Mouse (Mus musculus) CH12.LX (cell line): ENCODE data around the gene Cdv3. TPM values are rescaled to one million over a fixed set of nuclear protein-coding genes. Genes with fewer than 3 reads are reported as not detected.

Source experiments
- DNase-seq: peaks from one replicate; pipeline ENCODE4 v3.0.0-alpha.2; 2013; ENCODE audit errors: extremely low read depth
- H3K27ac ChIP-seq: 2 replicates; pipeline ENCODE4 v1.5.1; 2012; ENCODE audit warnings: low read depth, mild to moderate bottlenecking, control low read depth, moderate library complexity; ENCODE audit not compliant: insufficient read depth
- H3K27me3 ChIP-seq: replicated peaks from 2 replicates; pipeline ENCODE3; 2012; ENCODE audit warnings: inconsistent platforms
- H3K36me3 ChIP-seq, 2 experiments: replicated peaks in 1 of 2; 2 replicates each; pipeline versions ENCODE3 to v1.6.1; 2012; ENCODE audit warnings: inconsistent platforms in 1 of 2, low read length in 1 of 2, mild to moderate bottlenecking in 1 of 2, mixed read lengths in 1 of 2, moderate library complexity in 1 of 2; ENCODE audit not compliant: control insufficient read depth in 1 of 2, insufficient read depth in 1 of 2
- H3K4me1 ChIP-seq, 2 experiments: 2 replicates each; pipeline ENCODE4 v1.6.1; 2012; ENCODE audit warnings: inconsistent platforms in 1 of 2, moderate library complexity in 1 of 2; ENCODE audit not compliant: insufficient read depth in 2 of 2, control insufficient read depth in 1 of 2
- H3K4me2 ChIP-seq: 2 replicates; pipeline ENCODE4 v1.6.1; 2012; ENCODE audit warnings: low read depth, mild to moderate bottlenecking, control low read depth; ENCODE audit not compliant: poor library complexity, insufficient read depth, severe bottlenecking
- H3K4me3 ChIP-seq, 3 experiments: fragments of 150-350 bp in 1 of 3; sonication (generic) in 1 of 3; replicated peaks in 1 of 3; 2 replicates each; pipeline versions ENCODE3 to v1.5.1; 2011 to 2012; ENCODE audit warnings: low read depth in 2 of 3, low read length in 2 of 3, mild to moderate bottlenecking in 2 of 3, moderate library complexity in 2 of 3, control low read depth in 1 of 3, improper control_type of control experiment in 1 of 3, inconsistent platforms in 1 of 3, mixed read lengths in 1 of 3; ENCODE audit not compliant: poor library complexity in 1 of 3
- H3K79me2 ChIP-seq: replicated peaks from 2 replicates; pipeline ENCODE4 v1.6.1; 2012; ENCODE audit warnings: mild to moderate bottlenecking, moderate library complexity; ENCODE audit not compliant: control insufficient read depth, poor library complexity, insufficient read depth, severe bottlenecking; ENCODE audit errors: extremely low read depth
- H3K9ac ChIP-seq: 2 replicates; pipeline ENCODE4 v1.6.1; 2012; ENCODE audit warnings: low read depth, mild to moderate bottlenecking, control low read depth, moderate library complexity; ENCODE audit not compliant: insufficient read depth
- H3K9me3 ChIP-seq: replicated peaks from 2 replicates; pipeline ENCODE3; 2012; ENCODE audit warnings: low read length, inconsistent platforms, mixed read lengths
- CHD1 ChIP-seq: IDR thresholded peaks from 2 replicates; pipeline ENCODE4 v1.6.1; 2012; ENCODE audit warnings: low read depth, low read length, improper control_type of control experiment, inconsistent platforms
- CHD2 ChIP-seq: IDR thresholded peaks from 2 replicates; pipeline ENCODE4 v1.6.1; 2011; ENCODE audit warnings: low read length, improper control_type of control experiment
- ETS1 ChIP-seq: conservative IDR thresholded peaks from 2 replicates; pipeline ENCODE4 v1.6.1; 2012; ENCODE audit warnings: low read depth, mild to moderate bottlenecking, inconsistent platforms, low read length, improper control_type of control experiment, moderate library complexity
- MAFK ChIP-seq: IDR thresholded peaks from 2 replicates; pipeline ENCODE4 v1.6.1; 2011; ENCODE audit warnings: low read length, improper control_type of control experiment; ENCODE audit not compliant: insufficient replicate concordance
- MAX ChIP-seq: IDR thresholded peaks from 2 replicates; pipeline ENCODE4 v1.6.1; 2011; ENCODE audit warnings: low read length, improper control_type of control experiment
- MAZ ChIP-seq: IDR thresholded peaks from 2 replicates; pipeline ENCODE4 v1.6.1; 2012; ENCODE audit warnings: low read depth, mild to moderate bottlenecking, inconsistent platforms, low read length, improper control_type of control experiment, moderate library complexity
- MEF2A ChIP-seq: IDR thresholded peaks from 2 replicates; pipeline ENCODE4 v1.6.1; 2014; ENCODE audit warnings: low read depth, mild to moderate bottlenecking, inconsistent platforms, low read length, improper control_type of control experiment, borderline replicate concordance
- NRF1 ChIP-seq: IDR thresholded peaks from 2 replicates; pipeline ENCODE4 v1.6.1; 2014; ENCODE audit warnings: low read depth, mild to moderate bottlenecking, inconsistent platforms, low read length, improper control_type of control experiment, moderate library complexity
- POLR2A ChIP-seq: IDR thresholded peaks from 2 replicates; pipeline ENCODE4 v1.6.1; 2011; ENCODE audit warnings: low read depth, mild to moderate bottlenecking, improper control_type of control experiment, low read length
- POLR2AphosphoS2 ChIP-seq: IDR thresholded peaks from 2 replicates; pipeline ENCODE4 v1.6.1; 2011; ENCODE audit warnings: low read depth, low read length, improper control_type of control experiment
- SIN3A ChIP-seq: IDR thresholded peaks from 2 replicates; pipeline ENCODE4 v1.6.1; 2012; ENCODE audit warnings: low read length, improper control_type of control experiment, inconsistent platforms
- SMC3 ChIP-seq: IDR thresholded peaks from 2 replicates; pipeline ENCODE4 v1.6.1; 2011; ENCODE audit warnings: low read depth, low read length, improper control_type of control experiment
- TBP ChIP-seq: conservative IDR thresholded peaks from 2 replicates; pipeline ENCODE4 v1.6.1; 2011; ENCODE audit warnings: low read depth, low read length, improper control_type of control experiment
- TCF12 ChIP-seq: IDR thresholded peaks from 2 replicates; pipeline ENCODE4 v1.6.1; 2014; ENCODE audit warnings: low read depth, mild to moderate bottlenecking, inconsistent platforms, low read length, improper control_type of control experiment
- ZC3H11A ChIP-seq: IDR thresholded peaks from 2 replicates; pipeline ENCODE4 v1.6.1; 2012; ENCODE audit warnings: low read depth, mild to moderate bottlenecking, inconsistent platforms, low read length, improper control_type of control experiment
- ZMIZ1 ChIP-seq: IDR thresholded peaks from 2 replicates; pipeline ENCODE4 v1.6.1; 2012; ENCODE audit warnings: low read depth, mild to moderate bottlenecking, inconsistent platforms, low read length, improper control_type of control experiment
- ZNF384 ChIP-seq: IDR thresholded peaks from 2 replicates; pipeline ENCODE4 v1.6.1; 2012; ENCODE audit warnings: low read depth, low read length, improper control_type of control experiment, inconsistent platforms
- dilution Hi-C: fragments of 300-500 bp; cut with MboI; formaldehyde crosslinking; loops from 2 replicates; pipeline ENCODE4 v1.14.3; 2020; ENCODE audit warnings: low sequenced_read_pairs; ENCODE audit not compliant: extremely low pct_unique_long_range_greater_than_20kb, extremely low pct_ligation_motif_present
- in situ Hi-C: fragments of 300-500 bp; cut with MboI; formaldehyde crosslinking; loops from 3 replicates; pipeline ENCODE4 v1.14.3; 2019; ENCODE audit warnings: low sequenced_read_pairs, low pct_ligation_motif_present, low pct_unique_long_range_greater_than_20kb, mixed read lengths
- polyA plus RNA-seq: library from polyadenylated mRNA; unstranded; fragments of >175 nt; gene quantifications from 2 replicates; pipeline ENCODE4 v1.2.1, GENCODE M21; 2012; ENCODE audit warnings: low read depth; ENCODE audit not compliant: insufficient read length
- total RNA-seq, 2 experiments: library from RNA; depleted of rRNA; stranded (reverse); fragments of 300-350 nt in 1 of 2; fragments of >200 nt in 1 of 2; gene quantifications; 2 replicates each; pipeline ENCODE4 v1.2.3; 2012 to 2014

Cdv3 gene
- total and polyA plus RNA-seq, 3 experiments = 189 to 341 (median 281) TPM

DNA sequence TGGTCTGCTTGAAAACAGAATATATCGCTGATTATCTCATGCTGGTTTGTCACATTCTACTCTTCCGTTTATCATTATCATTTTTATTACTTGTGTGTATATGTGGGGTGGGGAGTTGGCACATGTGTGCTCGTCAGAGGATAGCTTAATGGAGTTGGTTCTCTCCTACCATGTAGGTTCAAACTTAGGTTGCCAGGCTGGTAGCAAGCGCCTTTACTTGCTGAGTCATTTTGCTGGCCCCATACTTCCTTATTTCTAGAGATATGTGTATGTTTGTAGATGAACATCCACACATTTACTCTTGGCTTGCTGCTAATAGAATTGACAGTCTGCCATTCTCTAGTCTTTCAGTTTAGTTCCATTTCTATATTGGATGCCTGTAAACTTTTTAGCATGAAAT, 18.6 kb downstream of the Cdv3 start:
- no peaks in the 10 kb centered on the region for H3K27me3 ChIP-seq
- dilution Hi-C loops = no loop called here
- H3K9ac ChIP-seq = no peak overlapping the region
- peaks cover 10% of the 10 kb centered on the region; the same call in 1 of the 2 replicates for H3K79me2 ChIP-seq
- TF ChIP-seq MEF2A (no peak), MAX (no peak), ZMIZ1 (no peak), ETS1 (no peak), SIN3A (no peak), MAFK (0 out of 2 replicates have a peak, but pooled peaks have one; percentile 26)
- TF ChIP-seq, all 38 proteins: peak for 1
- no peaks in the 10 kb centered on the region for H3K9me3 ChIP-seq
- peak overlapping the region; percentile 15; the same call in 1 of the 2 replicates for H3K27ac ChIP-seq
- H3K4me2 ChIP-seq = no peak overlapping the region
- H3K36me3 ChIP-seq = peaks cover 51 to 91% of the 10 kb centered on the region in 2 experiments
- no peak overlapping the region for H3K4me3 ChIP-seq
- peaks cover 0 to 20% of the 10 kb centered on the region in 2 experiments; a peak in 2 of 4 replicates for H3K4me1 ChIP-seq
- DNase-seq = no peak
- in situ Hi-C loops = no loop called here

DNA sequence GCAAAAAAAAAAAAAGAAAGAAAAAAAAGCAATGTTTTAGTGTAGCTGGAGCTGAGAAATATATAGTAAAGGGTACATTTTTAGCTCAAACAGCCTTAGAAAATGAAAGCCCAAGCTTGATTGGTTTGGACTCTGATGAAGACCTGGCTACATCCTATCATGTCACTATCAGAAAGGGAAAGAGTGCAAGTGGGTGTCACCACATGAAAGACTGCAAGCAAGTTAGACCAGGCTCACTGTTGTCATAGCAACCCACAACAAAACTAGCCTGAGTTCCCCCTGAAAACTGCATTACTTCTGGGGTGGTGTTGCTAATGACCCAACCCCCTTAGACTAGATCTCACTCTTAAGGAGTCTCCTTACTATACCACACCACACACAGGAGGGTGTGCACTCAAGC, 28.7 kb downstream of the Cdv3 start:
- Histone ChIP-seq H3K27ac (no peak overlapping the region), H3K4me1 (no peaks in the 10 kb centered on the region), H3K27me3 (no peaks in the 10 kb centered on the region), H3K4me2 (no peak overlapping the region), H3K36me3 (peaks cover 68 to 92% of the 10 kb centered on the region in 2 experiments), H3K79me2 (peaks cover 2% of the 10 kb centered on the region; the same call in 1 of the 2 replicates), H3K9ac (no peak overlapping the region), H3K9me3 (no peaks in the 10 kb centered on the region), H3K4me3 (no peak overlapping the region)
- in situ Hi-C loops = no loop called here
- dilution Hi-C loops = no loop called here
- no peak for DNase-seq
- no peak for TF ChIP-seq ZNF384
- TF ChIP-seq TBP = no peak
- TF ChIP-seq SMC3 = no peak
- no peak for TF ChIP-seq ZMIZ1
- no peak for TF ChIP-seq POLR2AphosphoS2
- TF ChIP-seq ZC3H11A = no peak
- no peak for TF ChIP-seq MEF2A
- no peak for TF ChIP-seq CHD1
- TF ChIP-seq POLR2A = no peak
- TF ChIP-seq TCF12 = no peak
- TF ChIP-seq NRF1 = no peak
- no peak for TF ChIP-seq MAZ
- no peak for TF ChIP-seq CHD2
